9 mouse cellular contexts compared by ENCODE assay signal in the genomic region with DNA sequence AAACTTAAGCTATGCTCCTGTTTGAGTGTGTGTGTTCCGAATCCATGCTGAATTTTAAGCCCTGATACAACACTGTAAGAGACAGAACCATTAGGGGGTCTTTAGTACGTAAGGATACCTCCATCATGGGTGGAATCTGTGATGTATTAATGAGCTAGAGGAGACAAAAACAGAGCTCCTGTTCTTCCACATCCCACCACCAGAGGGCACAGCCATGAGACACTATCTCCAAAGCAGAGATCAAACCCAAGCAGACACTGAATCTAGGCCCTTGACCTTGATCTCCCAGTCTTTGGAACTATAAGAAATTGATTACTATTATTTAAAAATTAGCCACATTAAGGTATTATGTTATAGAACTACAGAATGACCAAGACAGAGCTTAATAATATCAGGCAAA.
DNase-seq lines count a peak whose midpoint lies in the region; ATAC-seq and TF ChIP-seq lines count a peak whose summit lies in the region.
"Had no signal": no experiment of that assay in that cellular context is flagged by ENCODE, and none has a peak within 500 bp of the region (broad histone marks: within the 10 kb centered on the region; RNA-seq: fewer than 3 reads in every experiment).

No protein-coding gene starts in this region.

- H3K4me1 ChIP-seq in cerebellum, adult 2 months (ENCODE audit: control insufficient read depth, insufficient read depth, low read length): no peaks in the 10 kb centered on the region
- H3K4me1 ChIP-seq in cortical plate, adult 2 months (ENCODE audit: control insufficient read depth, insufficient read depth, low read length): no peaks in the 10 kb centered on the region
- H3K4me1 ChIP-seq in liver, postnatal 0 days (ENCODE audit: insufficient read depth): no peaks in the 10 kb centered on the region
- H3K4me1 ChIP-seq: liver, embryonic 13.5 days had no signal

- no peak overlapping the region for H3K9ac ChIP-seq in liver, postnatal 0 days (replicated peaks)
- H3K9ac ChIP-seq: liver, embryonic 13.5 days had no signal

- H3K36me3 ChIP-seq in liver, postnatal 0 days (replicated peaks; ENCODE audit: insufficient read depth, low read length): no peaks in the 10 kb centered on the region
- H3K36me3 ChIP-seq: liver, embryonic 13.5 days had no signal

- 42% methylated on average over 2 of the region's 2 CpGs for WGBS in cerebellum, adult 2 months
- 43% methylated on average over 2 of the region's 2 CpGs for WGBS in liver, postnatal 0 days (ENCODE audit: insufficient replicate concordance)

- peak; percentile 38; the same call in 1 of the 2 replicates for TF ChIP-seq CTCF in cerebellum, adult 2 months (IDR thresholded peaks at IDR 0.05; ENCODE audit: borderline replicate concordance, insufficient read depth, low read depth, low read length)
- TF ChIP-seq CTCF in cortical plate, adult 2 months (IDR thresholded peaks at IDR 0.05; ENCODE audit: extremely low read depth, insufficient read depth, low read length): peak; percentile 43
- peak; percentile 52 for TF ChIP-seq CTCF in liver, postnatal 0 days (IDR thresholded peaks at IDR 0.05; ENCODE audit: low read depth)

- no peak overlapping the region for H3K4me2 ChIP-seq in liver, postnatal 0 days (ENCODE audit: low read depth, low read length)
- H3K4me2 ChIP-seq: liver, embryonic 13.5 days had no signal

- no peaks in the 10 kb centered on the region for H3K9me3 ChIP-seq in liver, postnatal 0 days (ENCODE audit: low read length)
- H3K9me3 ChIP-seq: liver, embryonic 13.5 days had no signal

- no peaks in the 10 kb centered on the region for H3K27me3 ChIP-seq in cerebellum, adult 2 months (ENCODE audit: control insufficient read depth, insufficient read depth, low read length)
- H3K27me3 ChIP-seq in liver, postnatal 0 days (ENCODE audit: insufficient read depth, low read length): no peaks in the 10 kb centered on the region
- H3K27me3 ChIP-seq: liver, embryonic 13.5 days had no signal

- no peak overlapping the region for H3K4me3 ChIP-seq in cerebellum, adult 2 months (replicated peaks; ENCODE audit: insufficient read depth, low read depth, low read length)
- H3K4me3 ChIP-seq in cortical plate, adult 2 months (ENCODE audit: insufficient read depth, low read length): no peak overlapping the region
- no peak overlapping the region for H3K4me3 ChIP-seq in liver, postnatal 0 days (ENCODE audit: low read depth, low read length)
- H3K4me3 ChIP-seq: liver, embryonic 13.5 days had no signal

- no peak overlapping the region for H3K27ac ChIP-seq in cerebellum, adult 2 months (ENCODE audit: insufficient read depth, low read length)
- H3K27ac ChIP-seq in cortical plate, adult 2 months (ENCODE audit: insufficient read depth, low read length): no peak overlapping the region
- H3K27ac ChIP-seq in liver, postnatal 0 days (ENCODE audit: low read depth): no peak overlapping the region
- H3K27ac ChIP-seq: liver, embryonic 13.5 days had no signal

- peak in 1 of 2 experiments; percentile 14 for DNase-seq in cerebellum, adult 2 months
- DNase-seq in layer of hippocampus, adult 11-12 months (ENCODE audit: low spot score): peak; percentile 60
- DNase-seq in layer of hippocampus, postnatal 36 days: no peak
- peak; percentile 5 for DNase-seq in A20 (ENCODE audit: low read depth, low spot score)
- DNase-seq in liver, postnatal 0 days: peak; percentile 16
- no peak for DNase-seq in spleen, adult 12 weeks (ENCODE audit: low spot score)
- DNase-seq: liver, embryonic 13.5 days had no signal

- ATAC-seq in cerebellum, adult (ENCODE audit: insufficient number of reproducible peaks, low FRiP score, low TSS enrichment): no peak
- no peak for ATAC-seq in liver, postnatal 0 days

- TF ChIP-seq EP300 in liver, postnatal 0 days (IDR thresholded peaks at IDR 0.05; ENCODE audit: low read depth): no peak

- TF ChIP-seq POLR2A in cerebellum, adult 2 months (IDR thresholded peaks at IDR 0.05; ENCODE audit: borderline replicate concordance, insufficient read depth, low read length): no peak
- no peak for TF ChIP-seq POLR2A in cortical plate, adult 2 months (IDR thresholded peaks at IDR 0.05; ENCODE audit: extremely low read depth, insufficient read depth, low read length)

Comparison
In these comparisons a context has a peak if more than half of its experiments do, and no peak if none do; other contexts are left out.
1. DNase-seq: peak in layer of hippocampus, adult 11-12 months (single experiment), A20 (single experiment) and liver, postnatal 0 days (single experiment); none in layer of hippocampus, postnatal 36 days (0 of 2) and spleen, adult 12 weeks (single experiment).
2. Peak in every context shown above with its lines, with median percentiles within 50 percentile points of each other: CTCF ChIP-seq.